Mouse (Mus musculus) liver, embryonic 11.5 days (tissue): ENCODE measurements around the gene Zfp523. TPM values are rescaled to one million over a fixed set of nuclear protein-coding genes. Genes with fewer than 3 reads are reported as not detected.

ENCODE experiments used
- ATAC-seq: fragments of 200-750 bp; cut with Nextera tagmentation; replicated peaks from 2 replicates; pipeline ENCODE4 v1.8.0; 2017; ENCODE audit warnings: moderate number of reproducible peaks, mild to moderate bottlenecking, moderate TSS enrichment, moderate library complexity; ENCODE audit not compliant: low FRiP score
- DNase-seq: peaks from one replicate; pipeline ENCODE4 v3.0.0-alpha.2; 2017; ENCODE audit warnings: low spot score
- H3K27ac ChIP-seq: fragments of 300-500 bp; sonication (generic); 2 replicates; pipeline ENCODE4 v1.5.1; 2014; ENCODE audit warnings: mild to moderate bottlenecking, low read depth, low read length, control low read depth
- H3K27me3 ChIP-seq: fragments of 300-500 bp; sonication (generic); replicated peaks from 2 replicates; pipeline ENCODE4 v1.6.1; 2014; ENCODE audit warnings: low read length, mixed read lengths; ENCODE audit not compliant: control insufficient read depth, insufficient read depth
- H3K36me3 ChIP-seq: fragments of 300-500 bp; sonication (generic); 2 replicates; pipeline ENCODE4 v1.6.1; 2014; ENCODE audit warnings: mild to moderate bottlenecking, low read length, moderate library complexity, mixed read lengths; ENCODE audit not compliant: control insufficient read depth, insufficient read depth
- H3K4me1 ChIP-seq: fragments of 300-500 bp; sonication (generic); replicated peaks from 2 replicates; pipeline ENCODE4 v1.6.1; 2014; ENCODE audit warnings: low read length, mixed read lengths; ENCODE audit not compliant: control insufficient read depth, insufficient read depth
- H3K4me2 ChIP-seq: fragments of 300-500 bp; sonication (generic); 2 replicates; pipeline ENCODE4 v1.6.1; 2014; ENCODE audit warnings: mild to moderate bottlenecking, control low read depth, moderate library complexity
- H3K4me3 ChIP-seq: fragments of 300-500 bp; sonication (generic); 2 replicates; pipeline ENCODE4 v1.5.1; 2014; ENCODE audit warnings: low read depth, low read length, control low read depth
- H3K9ac ChIP-seq: fragments of 300-500 bp; sonication (generic); 2 replicates; pipeline ENCODE4 v1.6.1; 2014; ENCODE audit warnings: low read depth, low read length, control low read depth
- H3K9me3 ChIP-seq: fragments of 300-500 bp; sonication (generic); 2 replicates; pipeline ENCODE4 v1.6.1; 2016; ENCODE audit warnings: low read length, inconsistent platforms, mixed read lengths; ENCODE audit not compliant: control insufficient read depth
- WGBS: fragments of 180-500 bp; shearing (Covaris S2); extraction: QIAGEN DNeasy Blood & Tissue Kit; methylation state at CpG from one replicate; pipeline ENCODE4 v1.1.7; 2014; 5-methylcytosine and 5-hydroxymethylcytosine counted together
- polyA plus RNA-seq: library from polyadenylated mRNA; unstranded; fragments of >200 nt; fragmentation: Nextera tagmentation; extraction: Ambion mirVana; gene quantifications from 2 replicates; pipeline ENCODE4 v1.2.1, GENCODE M21; 2014

The Zfp523 gene
- polyA plus RNA-seq, 1 experiment from 2014 or later: 14.6 TPM

DNA sequence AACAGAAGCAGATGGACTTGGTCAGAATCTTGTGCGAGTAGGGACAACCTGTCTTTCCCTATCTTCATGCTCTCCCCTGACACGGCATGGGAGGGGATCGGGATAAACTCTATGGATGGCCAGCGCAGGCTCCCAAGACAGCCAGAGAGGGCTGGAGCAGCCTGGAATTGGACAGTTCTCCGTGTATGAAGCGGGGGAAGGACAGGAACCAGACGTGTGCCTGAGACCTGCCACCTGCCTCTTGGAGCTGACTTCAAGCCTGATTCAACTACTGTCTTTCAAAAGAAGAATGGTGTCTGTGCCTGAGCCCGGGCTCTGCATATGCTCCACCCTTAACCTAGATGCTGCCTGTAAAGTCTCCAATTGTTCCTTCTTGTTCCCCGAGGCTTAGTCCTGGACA, 4.2 kb upstream of the Zfp523 start:
- Histone ChIP-seq H3K27me3 (no peaks in the 10 kb centered on the region), H3K36me3 (0 out of 2 replicates have a peak, but pooled peaks cover 2% of the 10 kb centered on the region), H3K27ac (no peak overlapping the region), H3K9me3 (no peaks in the 10 kb centered on the region), H3K9ac (no peak overlapping the region), H3K4me1 (peaks cover 6% of the 10 kb centered on the region), H3K4me2 (no peak overlapping the region), H3K4me3 (no peak overlapping the region)
- DNase-seq (no peak), ATAC-seq (no peak)
- 64% methylated on average over 9 of the region's 9 CpGs for WGBS

DNA sequence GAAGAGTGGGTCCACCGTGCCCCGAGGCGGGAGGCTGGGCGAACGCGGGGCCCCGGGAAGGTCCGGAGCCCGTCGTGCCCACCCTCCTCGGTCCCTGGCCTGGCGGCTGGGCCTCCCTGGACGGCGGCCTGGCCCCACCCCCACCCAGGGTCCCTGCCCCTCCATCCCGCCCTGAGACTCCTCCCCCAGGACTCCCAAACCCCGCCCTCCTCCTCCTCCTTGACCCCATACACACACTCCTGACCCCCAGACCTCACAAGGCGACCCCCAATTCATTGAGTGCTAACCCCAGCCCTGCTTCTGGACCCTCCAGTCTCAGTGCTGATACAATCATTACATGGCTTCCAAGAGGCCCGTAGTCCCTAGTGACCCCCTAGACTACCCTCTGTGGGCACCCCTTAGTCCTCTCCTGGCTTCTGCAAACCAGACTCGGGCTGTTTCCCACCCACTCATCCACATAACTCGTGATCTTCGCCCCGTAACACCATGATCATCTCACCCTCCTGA, 664 bp downstream of the Zfp523 start:
- peaks cover 24% of the 10 kb centered on the region for H3K4me1 ChIP-seq
- 13% methylated on average over 14 of the region's 22 CpGs for WGBS

DNA sequence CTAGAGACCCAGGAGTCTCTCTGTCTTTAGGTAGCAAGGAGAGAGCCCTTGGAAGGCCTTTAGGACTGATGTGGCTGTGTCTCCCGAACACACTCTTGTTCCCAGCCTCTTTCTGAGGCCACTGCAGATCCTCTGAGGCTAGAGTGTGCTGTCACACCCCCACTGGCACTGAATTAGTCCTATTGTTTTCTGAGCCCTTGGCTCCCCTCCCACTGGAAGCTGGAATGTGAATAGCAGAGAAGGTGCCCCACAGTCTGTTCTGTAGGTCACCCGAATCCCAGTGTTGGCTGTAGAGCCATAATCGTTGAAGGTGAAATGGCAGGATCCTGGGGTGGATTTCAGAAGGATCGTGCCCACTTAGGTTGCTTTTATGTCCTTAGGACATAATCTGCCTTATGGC, 3.4 kb downstream of the Zfp523 start:
- no peaks in the 10 kb centered on the region for H3K9me3 ChIP-seq
- 65% methylated on average over 4 of the region's 4 CpGs for WGBS
- peak overlapping the region; percentile 14; the same call in 1 of the 2 replicates for H3K9ac ChIP-seq
- DNase-seq (no peak), ATAC-seq (no peak)
- H3K36me3 ChIP-seq: no peaks in the 10 kb centered on the region
- no peak overlapping the region for H3K4me3 ChIP-seq
- H3K27me3 ChIP-seq: no peaks in the 10 kb centered on the region
- peak overlapping the region; percentile 3; the same call in 1 of the 2 replicates for H3K27ac ChIP-seq
- peaks cover 35% of the 10 kb centered on the region for H3K4me1 ChIP-seq
- 0 out of 2 replicates have a peak overlapping the region, but pooled peaks have one; percentile 2 for H3K4me2 ChIP-seq

More for the DNA sequence above, 664 bp downstream of the Zfp523 start:
- Histone ChIP-seq H3K27ac (peak overlapping the region; percentile 84), H3K36me3 (no peaks in the 10 kb centered on the region), H3K4me2 (peak overlapping the region; percentile 91), H3K9ac (peak overlapping the region; percentile 93), H3K27me3 (no peaks in the 10 kb centered on the region), H3K9me3 (no peaks in the 10 kb centered on the region), H3K4me3 (peak overlapping the region; percentile 81)
- ATAC-seq (peak; percentile 66), DNase-seq (no peak)

DNA sequence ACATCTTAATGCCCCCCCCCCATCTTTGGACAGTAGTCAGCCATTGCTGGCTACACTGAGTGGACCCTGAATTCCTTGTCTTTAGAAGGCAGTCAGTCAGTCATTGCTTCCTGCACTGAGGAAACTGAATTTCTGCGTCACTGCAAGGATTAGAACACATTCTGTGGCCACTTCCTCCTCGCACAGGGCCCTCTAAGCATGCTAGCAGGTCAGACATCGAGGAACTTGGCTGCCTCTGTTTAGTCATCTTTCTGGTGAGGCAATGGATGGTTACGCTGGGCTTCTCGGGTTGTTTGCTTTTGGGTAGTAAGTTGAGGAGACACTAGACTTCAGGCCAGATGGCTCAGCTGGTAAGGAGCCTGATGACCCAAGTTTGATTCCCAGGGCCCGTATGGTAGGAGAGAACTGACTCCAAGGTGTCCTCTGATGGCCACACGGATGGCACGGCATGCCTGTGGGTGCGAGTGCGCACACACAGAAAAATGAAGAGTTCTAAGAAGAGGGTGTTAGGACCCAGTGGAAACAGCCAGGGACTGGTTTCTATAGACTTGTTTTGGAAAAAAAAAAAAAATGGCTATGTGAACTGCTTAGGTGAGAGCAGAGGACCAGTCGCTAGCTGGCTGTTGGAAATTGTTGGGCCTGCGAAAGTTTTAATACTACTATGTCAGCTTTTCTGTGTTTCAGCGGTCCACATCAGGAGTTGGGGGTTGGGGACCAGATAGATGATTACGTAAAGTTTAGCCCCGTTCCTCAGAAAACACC, 4.0 kb downstream of the Zfp523 start:
- WGBS: 73% methylated on average over 15 of the region's 15 CpGs
- no peak for ATAC-seq
- Histone ChIP-seq H3K27me3 (no peaks in the 10 kb centered on the region), H3K4me2 (no peak overlapping the region), H3K9me3 (no peaks in the 10 kb centered on the region), H3K4me3 (no peak overlapping the region), H3K4me1 (peaks cover 35% of the 10 kb centered on the region), H3K36me3 (no peaks in the 10 kb centered on the region), H3K9ac (peak overlapping the region; percentile 14; the same call in 1 of the 2 replicates), H3K27ac (no peak overlapping the region; the same call in 1 of the 2 replicates)
- DNase-seq: no peak

DNA sequence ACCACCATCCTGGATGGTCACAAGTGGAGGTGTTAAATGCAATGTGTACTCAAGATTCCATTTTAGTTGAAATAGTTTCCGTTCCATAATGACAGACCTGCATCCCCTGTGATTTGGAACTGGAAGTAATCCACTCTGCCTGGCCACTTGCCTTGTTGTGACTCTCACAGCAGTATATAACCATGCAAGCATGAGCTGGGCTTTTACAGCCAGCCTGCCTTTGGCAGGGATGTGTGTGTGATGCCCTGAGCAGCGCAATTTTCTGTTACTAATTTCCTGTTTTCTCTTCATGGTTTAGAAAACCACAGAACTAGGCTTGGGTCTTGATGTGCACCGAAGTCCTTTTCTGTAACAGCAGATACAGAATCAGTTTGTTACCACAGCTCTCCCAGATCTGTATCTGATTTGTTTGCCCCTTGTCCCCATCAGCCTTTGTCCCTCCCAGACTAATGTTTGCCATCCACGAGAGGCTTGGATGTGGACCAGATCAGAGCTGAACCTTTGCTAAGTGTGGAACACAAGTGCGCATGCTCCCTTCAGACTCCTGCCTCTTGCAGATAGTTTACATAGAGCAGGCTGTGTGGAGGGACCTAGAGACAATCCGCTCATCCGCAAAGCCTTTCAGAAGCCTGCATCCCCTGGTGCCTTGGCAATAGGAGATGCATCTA, 8.2 kb downstream of the Zfp523 start:
- H3K4me1 ChIP-seq: peaks cover 15% of the 10 kb centered on the region
- H3K9me3 ChIP-seq: no peaks in the 10 kb centered on the region
- no peaks in the 10 kb centered on the region for H3K27me3 ChIP-seq
- no peak overlapping the region for H3K4me2 ChIP-seq
- H3K9ac ChIP-seq: peak overlapping the region; percentile 15; the same call in 1 of the 2 replicates
- H3K36me3 ChIP-seq: peaks cover 2% of the 10 kb centered on the region; the same call in 1 of the 2 replicates
- ATAC-seq: no peak
- peak overlapping the region; percentile 28 for H3K27ac ChIP-seq
- 57% methylated on average over 7 of the region's 7 CpGs for WGBS
- DNase-seq: no peak
- H3K4me3 ChIP-seq: no peak overlapping the region

DNA sequence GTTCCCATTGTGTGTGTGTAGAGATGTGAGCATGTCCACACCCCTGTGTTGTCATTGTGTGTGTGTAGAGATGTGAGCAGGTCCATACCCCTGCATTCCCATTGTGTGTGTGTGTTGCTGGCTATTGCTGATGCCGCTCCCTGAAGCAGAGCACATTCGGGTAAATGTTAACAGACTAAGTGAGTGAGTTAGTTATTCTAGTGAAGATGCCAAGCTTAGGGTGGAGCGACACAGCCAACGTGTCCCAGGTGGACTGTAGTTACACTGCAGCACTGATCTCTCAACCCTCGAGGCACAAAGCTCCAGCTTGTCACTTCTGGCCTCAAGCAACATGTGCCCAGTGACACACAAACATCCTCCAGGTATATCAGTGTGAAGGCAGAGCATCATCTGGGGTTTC, 11.4 kb downstream of the Zfp523 start:
- DNase-seq: no peak
- WGBS: 91% methylated on average over 5 of the region's 5 CpGs
- no peaks in the 10 kb centered on the region for H3K27me3 ChIP-seq
- ATAC-seq: no peak
- H3K9me3 ChIP-seq: no peaks in the 10 kb centered on the region
- H3K4me1 ChIP-seq: peaks cover 8% of the 10 kb centered on the region
- H3K27ac ChIP-seq: no peak overlapping the region
- no peak overlapping the region for H3K4me3 ChIP-seq
- H3K36me3 ChIP-seq: peaks cover 8% of the 10 kb centered on the region
- H3K4me2 ChIP-seq: no peak overlapping the region
- H3K9ac ChIP-seq: no peak overlapping the region

DNA sequence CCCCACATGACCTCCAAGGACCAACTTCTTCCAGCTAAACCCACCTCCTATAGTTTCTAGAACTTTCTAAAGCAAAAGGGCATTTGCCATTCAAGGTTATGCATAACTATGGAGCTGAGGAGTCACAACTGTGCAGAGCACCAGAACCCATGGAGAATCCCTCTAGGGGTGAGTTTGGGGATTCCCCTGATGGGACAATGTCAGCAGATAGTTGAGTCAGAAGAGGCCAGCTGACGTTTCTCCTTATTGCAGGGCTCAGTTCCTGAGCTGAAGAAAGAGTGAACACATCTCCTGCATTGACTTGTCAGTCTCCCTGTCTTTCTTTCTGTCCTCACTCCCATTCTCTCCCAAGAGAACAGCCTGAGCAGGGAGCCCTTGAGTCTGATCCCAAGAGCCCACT, 15.8 kb downstream of the Zfp523 start:
- Histone ChIP-seq H3K27ac (no peak overlapping the region), H3K9ac (no peak overlapping the region), H3K27me3 (no peaks in the 10 kb centered on the region), H3K4me1 (no peaks in the 10 kb centered on the region), H3K4me2 (no peak overlapping the region), H3K9me3 (no peaks in the 10 kb centered on the region), H3K4me3 (no peak overlapping the region), H3K36me3 (peaks cover 11% of the 10 kb centered on the region)
- ATAC-seq: no peak
- 50% methylated on average over 1 of the region's 1 CpGs for WGBS
- DNase-seq: no peak

DNA sequence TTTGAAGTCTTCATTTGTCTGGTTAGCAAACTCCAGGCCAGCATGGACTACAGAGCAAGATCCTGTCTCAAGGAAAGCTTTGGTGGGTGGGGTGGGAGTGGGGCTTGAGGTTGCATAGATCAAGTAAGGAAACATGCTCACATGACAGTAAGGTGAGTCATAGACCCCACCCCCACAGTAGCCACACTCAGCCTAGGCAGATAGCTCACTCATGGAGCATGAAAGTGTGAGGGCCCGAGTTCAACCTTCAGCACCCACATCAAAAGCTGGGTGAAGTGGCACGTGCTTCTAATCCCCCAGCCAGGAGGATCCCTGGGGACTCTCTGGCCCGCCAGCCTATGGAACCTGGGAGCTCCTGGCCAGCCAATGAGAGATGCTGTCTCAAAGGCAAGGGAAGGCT, 16.6 kb downstream of the Zfp523 start:
- 72% methylated on average over 3 of the region's 3 CpGs for WGBS
- ATAC-seq (no peak), DNase-seq (no peak)
- Histone ChIP-seq H3K27me3 (no peaks in the 10 kb centered on the region), H3K4me1 (no peaks in the 10 kb centered on the region), H3K4me3 (no peak overlapping the region), H3K9ac (no peak overlapping the region), H3K27ac (no peak overlapping the region), H3K9me3 (no peaks in the 10 kb centered on the region), H3K4me2 (no peak overlapping the region), H3K36me3 (peaks cover 11% of the 10 kb centered on the region)
